Mouse (Mus musculus): ENCODE data around the gene Pgrmc2. TPM values are rescaled to one million over a fixed set of nuclear protein-coding genes. Genes with fewer than 3 reads are reported as not detected.

Gene Pgrmc2
- polyA plus RNA-seq, 1 experiment from 2014 or later, result 28.9 TPM

- no peak overlapping the region for H3K9ac ChIP-seq (ENCODE audit: low read depth, low read length)
- no peak overlapping the region for H3K4me3 ChIP-seq (ENCODE audit: low read length)
- no peak for ATAC-seq (ENCODE audit: low FRiP score, low TSS enrichment)
- H3K36me3 ChIP-seq (ENCODE audit: control insufficient read depth, insufficient read depth, low read length), result no peaks in the 10 kb centered on the region
- no peaks in the 10 kb centered on the region for H3K4me1 ChIP-seq (ENCODE audit: control insufficient read depth, insufficient read depth, low read length)
- H3K4me2 ChIP-seq (replicated peaks; ENCODE audit: low read depth, low read length), result no peak overlapping the region
- H3K27me3 ChIP-seq (ENCODE audit: control insufficient read depth, insufficient read depth, low read length), result no peaks in the 10 kb centered on the region
- H3K27ac ChIP-seq (ENCODE audit: low read depth, low read length), result no peak overlapping the region
- WGBS, result 95% methylated on average over 1 of the region's 1 CpGs
- no peaks in the 10 kb centered on the region for H3K9me3 ChIP-seq (ENCODE audit: control insufficient read depth, low read length)
Measured at GRCm38 (mm10) chr3:41030705-41031104, 52.1 kb downstream of the Pgrmc2 start.

- no peak overlapping the region for H3K27ac ChIP-seq (ENCODE audit: low read depth, low read length)
- no peak overlapping the region for H3K9ac ChIP-seq (ENCODE audit: low read depth, low read length)
- no peak for ATAC-seq (ENCODE audit: low FRiP score, low TSS enrichment)
- 72% methylated on average over 6 of the region's 6 CpGs for WGBS
- H3K4me3 ChIP-seq (ENCODE audit: low read length), result no peak overlapping the region
- no peaks in the 10 kb centered on the region for H3K4me1 ChIP-seq (ENCODE audit: control insufficient read depth, insufficient read depth, low read length)
- no peak overlapping the region for H3K4me2 ChIP-seq (replicated peaks; ENCODE audit: low read depth, low read length)
- no peaks in the 10 kb centered on the region for H3K27me3 ChIP-seq (ENCODE audit: control insufficient read depth, insufficient read depth, low read length)
- no peaks in the 10 kb centered on the region for H3K9me3 ChIP-seq (ENCODE audit: control insufficient read depth, low read length)
- no peaks in the 10 kb centered on the region for H3K36me3 ChIP-seq (ENCODE audit: control insufficient read depth, insufficient read depth, low read length)
Measured at GRCm38 (mm10) chr3:41021980-41022379, 60.9 kb downstream of the Pgrmc2 start.

- Histone ChIP-seq H3K4me1 (ENCODE audit: control insufficient read depth, insufficient read depth, low read length) (no peaks in the 10 kb centered on the region), H3K27ac (ENCODE audit: low read depth, low read length) (no peak overlapping the region), H3K36me3 (ENCODE audit: control insufficient read depth, insufficient read depth, low read length) (no peaks in the 10 kb centered on the region), H3K27me3 (ENCODE audit: control insufficient read depth, insufficient read depth, low read length) (no peaks in the 10 kb centered on the region), H3K4me3 (ENCODE audit: low read length) (no peak overlapping the region), H3K9ac (ENCODE audit: low read depth, low read length) (no peak overlapping the region), H3K4me2 (replicated peaks; ENCODE audit: low read depth, low read length) (no peak overlapping the region), H3K9me3 (ENCODE audit: control insufficient read depth, low read length) (no peaks in the 10 kb centered on the region)
- no peak for ATAC-seq (ENCODE audit: low FRiP score, low TSS enrichment)
- WGBS, result 86% methylated on average over 7 of the region's 7 CpGs
Measured at GRCm38 (mm10) chr3:41020687-41021086, 62.2 kb downstream of the Pgrmc2 start.

- Histone ChIP-seq H3K27ac (ENCODE audit: low read depth, low read length) (no peak overlapping the region), H3K4me2 (replicated peaks; ENCODE audit: low read depth, low read length) (no peak overlapping the region), H3K27me3 (ENCODE audit: control insufficient read depth, insufficient read depth, low read length) (no peaks in the 10 kb centered on the region), H3K9me3 (ENCODE audit: control insufficient read depth, low read length) (no peaks in the 10 kb centered on the region), H3K4me3 (ENCODE audit: low read length) (no peak overlapping the region), H3K9ac (ENCODE audit: low read depth, low read length) (no peak overlapping the region), H3K36me3 (ENCODE audit: control insufficient read depth, insufficient read depth, low read length) (no peaks in the 10 kb centered on the region), H3K4me1 (ENCODE audit: control insufficient read depth, insufficient read depth, low read length) (no peaks in the 10 kb centered on the region)
- WGBS, result 53% methylated on average over 3 of the region's 3 CpGs
- no peak for ATAC-seq (ENCODE audit: low FRiP score, low TSS enrichment)
Measured at GRCm38 (mm10) chr3:41018022-41018608, 64.7 kb downstream of the Pgrmc2 start.

Other genes with a start within 250 kb of the Pgrmc2 start
- 5.3 and 8.1 TPM in 2 replicates for gene Mfsd8, start 236.2 kb downstream of the Pgrmc2 start, polyA plus RNA-seq (2014; fragmentation: Nextera tagmentation; extraction: Ambion mirVana)
- 6.0 and 6.1 TPM in 2 replicates for gene Abhd18, start 236.1 kb downstream of the Pgrmc2 start, polyA plus RNA-seq (2014; fragmentation: Nextera tagmentation; extraction: Ambion mirVana)
- 0.16 TPM in 1 of 2 replicates, not detected in the other for gene 1700034I23Rik, start 180.5 kb downstream of the Pgrmc2 start, polyA plus RNA-seq (2014; fragmentation: Nextera tagmentation; extraction: Ambion mirVana)
- gene Larp1b, start 133.2 kb downstream of the Pgrmc2 start, polyA plus RNA-seq (2014; fragmentation: Nextera tagmentation; extraction: Ambion mirVana), result 6.3 and 7.4 TPM in 2 replicates

All from kidney, embryonic 14.5 days (tissue).